Mouse (Mus musculus) liver, embryonic 16.5 days (tissue): Measurements from ENCODE around the gene Ube2i. TPM values are rescaled to one million over a fixed set of nuclear protein-coding genes. Genes with fewer than 3 reads are reported as not detected.
"Not testable (repeated sequence)": the region's sequence is repeated elsewhere in the genome, so short reads cannot be mapped to it uniquely, and the experiment has no call there.

ENCODE experiments used
- ATAC-seq: fragments of 200-750 bp; cut with Nextera tagmentation; 2 replicates; pipeline ENCODE4 v1.8.0; 2017; ENCODE audit warnings: low read depth, mild to moderate bottlenecking, moderate number of reproducible peaks, moderate library complexity
- H3K27ac ChIP-seq: fragments of 300-500 bp; sonication (generic); 2 replicates; pipeline ENCODE4 v1.5.1; 2014; ENCODE audit warnings: mild to moderate bottlenecking, low read length
- H3K27me3 ChIP-seq: fragments of 300-500 bp; sonication (generic); 2 replicates; pipeline ENCODE4 v1.6.1; 2014; ENCODE audit warnings: low read depth, low read length, mixed read lengths; ENCODE audit not compliant: control insufficient read depth, insufficient read depth
- H3K36me3 ChIP-seq: fragments of 300-500 bp; sonication (generic); 2 replicates; pipeline ENCODE4 v1.6.1; 2014; ENCODE audit warnings: mild to moderate bottlenecking; ENCODE audit not compliant: control insufficient read depth, insufficient read depth
- H3K4me1 ChIP-seq: fragments of 300-500 bp; sonication (generic); 2 replicates; pipeline ENCODE4 v1.6.1; 2014; ENCODE audit warnings: low read depth, low read length, mixed read lengths; ENCODE audit not compliant: control insufficient read depth
- H3K4me2 ChIP-seq: fragments of 300-500 bp; sonication (generic); 2 replicates; pipeline ENCODE4 v1.6.1; 2014; ENCODE audit warnings: low read depth, low read length, mixed read lengths
- H3K4me3 ChIP-seq: fragments of 300-500 bp; sonication (generic); 2 replicates; pipeline ENCODE4 v1.5.1; 2014; ENCODE audit warnings: low read depth, mild to moderate bottlenecking, low read length
- H3K9ac ChIP-seq: fragments of 300-500 bp; sonication (generic); 2 replicates; pipeline ENCODE4 v1.6.1; 2014; ENCODE audit warnings: low read depth, low read length
- H3K9me3 ChIP-seq: fragments of 300-500 bp; sonication (generic); replicated peaks from 2 replicates; pipeline ENCODE4 v1.6.1; 2016; ENCODE audit warnings: low read length; ENCODE audit not compliant: control insufficient read depth
- WGBS: fragments of 180-500 bp; shearing (Covaris S2); extraction: QIAGEN DNeasy Blood & Tissue Kit; methylation state at CpG from one replicate; pipeline ENCODE4 v1.1.7; 2014; ENCODE audit not compliant: insufficient replicate concordance; 5-methylcytosine and 5-hydroxymethylcytosine counted together
- polyA plus RNA-seq: library from polyadenylated mRNA; unstranded; fragments of >200 nt; fragmentation: Nextera tagmentation; extraction: Ambion mirVana; gene quantifications from 2 replicates; pipeline ENCODE4 v1.2.1, GENCODE M21; 2015

The Ube2i gene
- polyA plus RNA-seq, 1 experiment from 2014 or later = 205 TPM

DNA sequence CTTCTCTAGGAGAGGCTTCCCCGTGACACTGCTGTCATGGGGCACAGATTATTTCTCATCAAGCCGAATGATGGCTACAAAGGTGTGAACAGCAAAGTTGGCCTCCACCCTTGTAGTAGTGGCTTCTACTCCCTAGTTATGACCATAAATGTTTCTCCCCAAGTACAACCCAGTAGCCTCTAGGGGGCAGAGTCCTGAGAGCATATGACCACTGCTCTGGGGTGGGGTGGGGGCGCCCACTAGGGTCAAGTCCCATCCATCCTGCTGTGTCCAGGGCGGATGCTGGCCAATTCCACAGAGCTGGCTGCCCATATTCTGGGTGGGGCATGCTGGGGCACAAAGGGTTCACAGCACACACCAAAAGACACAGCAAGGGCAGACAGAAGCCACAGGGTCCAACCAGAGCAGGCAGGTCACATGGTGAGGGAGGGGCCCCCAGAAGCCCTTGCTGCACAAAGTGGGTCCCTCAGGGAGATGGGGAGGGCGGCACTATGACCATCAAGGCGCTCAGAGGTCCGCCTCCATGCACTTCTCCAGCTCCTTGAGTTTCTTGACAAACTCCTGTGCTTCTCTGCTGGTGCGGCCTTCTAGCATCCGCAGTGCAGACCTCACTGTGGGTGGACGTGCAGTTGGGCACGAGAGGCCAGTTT is 31.2 kb downstream of the Ube2i start:
- no peak overlapping the region for H3K9ac ChIP-seq
- no peak for ATAC-seq
- no peaks in the 10 kb centered on the region; the same call in 1 of the 2 replicates for H3K27me3 ChIP-seq
- 74% methylated on average over 11 of the region's 11 CpGs for WGBS
- H3K4me3 ChIP-seq = no peak overlapping the region
- peaks cover 5% of the 10 kb centered on the region; the same call in 1 of the 2 replicates for H3K36me3 ChIP-seq
- H3K4me1 ChIP-seq = peaks cover 15% of the 10 kb centered on the region
- no peaks in the 10 kb centered on the region for H3K9me3 ChIP-seq
- H3K27ac ChIP-seq = no peak overlapping the region
- no peak overlapping the region for H3K4me2 ChIP-seq

DNA sequence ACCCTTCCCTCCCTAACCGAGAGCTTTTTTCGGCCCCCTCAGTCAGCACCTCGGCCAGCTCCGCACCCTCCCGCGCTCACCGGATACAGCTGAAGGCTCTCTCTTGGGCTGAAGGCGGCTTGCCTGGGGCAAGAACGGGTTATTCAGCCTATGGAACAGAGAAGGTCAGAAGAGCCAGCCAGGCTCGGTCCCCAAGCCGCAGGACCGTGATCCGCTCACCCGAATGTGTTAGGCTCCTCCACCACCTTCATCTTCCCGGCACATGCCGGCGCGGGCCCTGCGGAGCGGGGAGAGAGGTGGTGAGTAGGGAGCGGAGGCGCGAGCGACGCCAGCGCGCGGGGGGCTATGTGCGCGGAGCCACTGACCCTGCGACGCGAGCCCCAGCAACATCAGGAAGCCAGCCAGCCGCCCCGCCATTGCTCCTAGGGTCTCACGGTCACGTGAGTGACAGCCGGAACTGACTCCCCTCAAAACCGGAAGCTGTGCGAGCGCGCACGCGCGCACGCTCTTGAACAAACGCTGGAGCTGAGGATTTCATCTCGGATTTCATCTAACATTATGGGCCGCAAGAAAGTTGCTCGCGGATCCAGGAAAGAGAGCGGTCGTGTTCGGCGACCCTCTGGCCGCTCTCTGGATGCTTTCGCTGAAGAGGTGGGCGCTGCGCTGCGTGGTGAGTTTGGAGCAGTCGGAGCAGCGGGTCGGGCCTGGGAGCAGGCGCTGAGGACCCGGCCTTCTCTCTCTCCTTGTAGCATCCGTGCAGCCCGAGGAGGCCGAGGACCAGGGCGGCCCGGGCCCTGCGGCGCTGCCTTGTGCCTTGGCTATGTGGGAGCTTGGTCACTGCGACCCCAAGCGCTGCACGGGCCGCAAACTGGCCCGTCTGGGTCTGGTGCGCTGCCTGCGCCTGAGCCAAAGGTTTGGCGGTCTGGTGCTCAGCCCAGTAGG is 34.5 kb downstream of the Ube2i start, which contains the start of the genes Gnptg and Tsr3:
Gene Gnptg (minus strand): TSS at position 430 of the 942 bp plus-strand sequence.
Gene Tsr3 (plus strand): TSS at position 476 of the 942 bp plus-strand sequence.
- peak; percentile 84 for ATAC-seq
- H3K4me1 ChIP-seq = peaks cover 15% of the 10 kb centered on the region
- H3K27me3 ChIP-seq = no peaks in the 10 kb centered on the region
- WGBS = under 1% methylated on average over 75 of the region's 80 CpGs
- peak within 1 kb of the TSS; percentile 87 for H3K9ac ChIP-seq
- H3K9me3 ChIP-seq = no peaks in the 10 kb centered on the region
- H3K27ac ChIP-seq = peak within 1 kb of the TSS; percentile 61
- peaks cover 11% of the 10 kb centered on the region for H3K36me3 ChIP-seq
- H3K4me2 ChIP-seq = peak within 1 kb of the TSS; percentile 76
- peak within 1 kb of the TSS; percentile 79 for H3K4me3 ChIP-seq

DNA sequence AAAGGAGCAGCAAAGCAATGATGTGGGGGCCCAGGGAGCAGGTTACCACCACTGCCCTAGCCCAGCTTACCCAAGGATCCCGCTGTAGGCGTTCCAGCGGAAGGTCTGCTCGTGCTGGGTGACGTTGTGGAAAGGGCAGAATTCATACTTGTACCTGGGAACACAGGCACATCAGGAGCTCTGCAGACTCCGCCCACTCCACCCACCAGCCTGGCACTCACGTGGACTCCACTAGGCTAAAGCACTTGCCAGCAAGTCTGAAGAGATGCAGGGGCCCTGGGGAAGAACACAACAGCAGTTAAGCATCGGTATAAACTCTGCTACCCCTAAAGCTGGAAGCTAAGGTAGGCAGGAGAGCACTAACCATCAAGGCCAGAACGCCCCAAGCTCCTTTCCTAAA is 38.8 kb downstream of the Ube2i start:
- Histone ChIP-seq H3K4me2 (no peak overlapping the region), H3K9ac (no peak overlapping the region), H3K27ac (no peak overlapping the region), H3K4me1 (peaks cover 6% of the 10 kb centered on the region; the same call in 1 of the 2 replicates), H3K4me3 (no peak overlapping the region), H3K9me3 (no peaks in the 10 kb centered on the region), H3K27me3 (no peaks in the 10 kb centered on the region), H3K36me3 (peaks cover 22% of the 10 kb centered on the region)
- no peak for ATAC-seq
- WGBS = 79% methylated on average over 9 of the region's 9 CpGs

DNA sequence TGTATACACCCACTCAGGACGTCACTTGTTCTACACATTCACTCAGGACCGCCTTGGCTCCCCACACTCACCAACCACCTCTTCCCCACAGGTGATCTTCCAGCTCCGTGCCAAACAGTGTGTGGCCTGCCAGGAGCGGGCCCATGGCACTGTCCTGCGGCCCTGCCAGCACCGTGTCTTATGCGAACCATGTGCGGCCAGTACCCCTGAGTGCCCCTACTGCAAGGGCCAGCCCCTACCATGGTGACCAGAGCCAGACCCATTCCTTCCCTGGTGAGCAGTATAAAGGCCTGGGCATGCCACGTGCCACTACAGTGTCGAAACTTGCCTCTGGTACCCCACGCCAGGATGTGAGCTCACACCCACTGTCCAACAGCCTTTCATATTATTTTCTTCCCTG is 42.8 kb downstream of the Ube2i start:
- WGBS = 82% methylated on average over 4 of the region's 11 CpGs
- H3K4me2 ChIP-seq, H3K9me3 ChIP-seq, H3K9ac ChIP-seq, H3K27ac ChIP-seq, H3K4me3 ChIP-seq, H3K27me3 ChIP-seq, ATAC-seq: not testable (repeated sequence)
- Histone ChIP-seq H3K36me3 (peaks cover 34% of the 10 kb centered on the region), H3K4me1 (peaks cover 16% of the 10 kb centered on the region)

DNA sequence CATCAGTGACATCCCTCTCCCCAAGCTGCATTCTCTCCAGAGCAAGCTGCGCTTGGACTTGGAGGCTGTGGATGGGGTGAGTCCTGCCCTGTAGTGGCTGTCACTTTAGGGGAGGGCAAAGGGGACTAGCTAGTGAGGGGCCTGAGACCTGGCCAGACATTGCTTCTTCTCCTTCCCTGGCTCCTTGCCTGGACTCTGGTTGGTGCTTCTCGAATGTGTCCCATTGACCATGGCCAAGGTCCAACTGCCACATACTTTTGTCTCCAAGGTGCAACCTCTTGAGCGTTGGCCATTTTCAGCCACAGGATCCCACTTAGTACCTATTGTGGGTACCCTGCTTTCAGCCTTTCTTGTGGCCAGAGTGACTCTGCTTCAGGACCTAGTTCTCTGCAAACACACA is 43.7 kb downstream of the Ube2i start:
- 85% methylated on average over 3 of the region's 3 CpGs for WGBS
- Histone ChIP-seq H3K9ac (no peak overlapping the region), H3K27me3 (no peaks in the 10 kb centered on the region), H3K4me2 (no peak overlapping the region), H3K27ac (no peak overlapping the region), H3K36me3 (peaks cover 32% of the 10 kb centered on the region), H3K4me1 (peaks cover 25% of the 10 kb centered on the region), H3K9me3 (no peaks in the 10 kb centered on the region), H3K4me3 (no peak overlapping the region)
- ATAC-seq = no peak

DNA sequence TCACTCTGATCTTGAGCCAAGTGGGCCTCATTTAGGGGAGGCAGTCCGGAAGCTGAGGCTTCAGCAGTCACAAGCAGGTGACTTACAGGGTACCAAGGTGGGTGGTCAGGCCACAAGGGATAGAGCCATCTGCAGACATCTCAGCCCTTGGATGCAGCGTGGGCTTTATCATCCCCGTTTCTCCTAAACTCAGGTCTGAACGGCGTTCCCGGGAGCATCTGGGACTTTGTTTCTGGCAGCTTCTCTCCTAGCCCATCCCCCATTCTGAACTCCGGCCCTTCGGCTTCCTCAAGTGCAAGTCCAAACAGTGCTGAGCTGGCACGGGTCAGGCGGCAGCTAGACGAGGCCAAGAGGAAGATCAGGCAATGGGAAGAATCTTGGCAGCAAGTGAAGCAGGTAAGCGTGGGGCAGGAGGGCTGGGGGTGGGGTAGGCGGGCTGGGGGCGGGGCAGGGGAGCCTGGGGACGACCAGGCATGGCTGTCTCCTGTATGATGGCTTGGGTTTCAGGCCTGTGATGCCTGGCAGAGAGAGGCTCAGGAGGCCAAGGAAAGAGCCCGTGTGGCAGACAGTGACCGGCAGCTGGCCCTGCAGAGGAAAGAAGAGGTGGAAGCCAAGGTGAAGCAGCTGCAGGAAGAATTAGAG is 44.3 kb downstream of the Ube2i start:
- ATAC-seq, H3K4me3 ChIP-seq, H3K9ac ChIP-seq, H3K27me3 ChIP-seq, H3K4me2 ChIP-seq, H3K9me3 ChIP-seq, H3K27ac ChIP-seq: not testable (repeated sequence)
- 78% methylated on average over 13 of the region's 17 CpGs for WGBS
- Histone ChIP-seq H3K36me3 (peaks cover 28% of the 10 kb centered on the region), H3K4me1 (peaks cover 31% of the 10 kb centered on the region)

DNA sequence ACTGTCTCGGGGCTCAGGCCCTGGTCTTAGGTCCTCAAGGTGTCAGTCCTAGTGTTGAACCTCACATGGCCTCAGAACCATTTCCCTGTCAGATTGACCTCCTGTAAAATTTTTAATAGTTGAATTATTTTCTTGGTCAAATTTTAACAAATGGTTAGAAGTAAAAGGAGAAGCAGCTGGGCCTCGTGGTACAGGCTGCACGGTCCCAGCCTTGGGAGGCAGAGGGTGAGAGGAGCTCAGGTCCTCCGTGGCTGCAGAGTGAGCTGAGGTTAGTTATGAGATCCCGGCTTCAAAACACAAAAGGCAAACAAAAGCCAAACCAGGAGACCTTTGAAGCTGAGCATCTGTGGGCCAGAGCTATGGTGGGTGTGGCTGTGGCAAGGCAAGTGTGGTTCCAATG is 46.4 kb downstream of the Ube2i start:
- 0 out of 2 replicates have a peak overlapping the region, but pooled peaks have one; percentile 9 for H3K27ac ChIP-seq
- no peaks in the 10 kb centered on the region for H3K9me3 ChIP-seq
- peaks cover 52% of the 10 kb centered on the region for H3K4me1 ChIP-seq
- H3K36me3 ChIP-seq = peaks cover 21% of the 10 kb centered on the region
- H3K27me3 ChIP-seq = no peaks in the 10 kb centered on the region
- ATAC-seq = no peak
- no peak overlapping the region for H3K4me2 ChIP-seq
- H3K9ac ChIP-seq = no peak overlapping the region
- H3K4me3 ChIP-seq = no peak overlapping the region
- 75% methylated on average over 5 of the region's 5 CpGs for WGBS

DNA sequence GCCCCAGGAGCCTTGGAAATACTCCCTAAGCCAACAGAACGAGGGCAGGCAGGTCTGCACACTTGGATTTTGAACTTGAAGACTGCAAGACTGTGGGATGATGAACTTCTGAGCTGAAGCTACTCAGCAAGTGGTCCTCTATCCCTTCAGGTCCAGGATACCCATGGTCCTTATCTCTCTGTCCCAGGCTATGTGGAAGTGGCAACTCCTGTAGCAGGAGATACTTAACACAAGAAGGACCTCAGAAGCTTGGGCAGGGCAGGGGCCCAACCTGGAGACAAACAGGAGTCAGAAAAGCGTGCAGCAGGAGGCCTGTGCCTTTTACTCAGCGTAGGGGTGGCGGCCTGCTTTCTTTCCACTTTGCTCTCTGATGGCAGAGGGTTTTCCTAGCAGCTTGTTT is 48.8 kb downstream of the Ube2i start:
- H3K27ac ChIP-seq = peak overlapping the region; percentile 85
- no peaks in the 10 kb centered on the region for H3K27me3 ChIP-seq
- peak overlapping the region; percentile 47 for H3K4me3 ChIP-seq
- H3K9ac ChIP-seq = peak overlapping the region; percentile 81
- 26% methylated on average over 4 of the region's 4 CpGs for WGBS
- peak overlapping the region; percentile 76 for H3K4me2 ChIP-seq
- no peaks in the 10 kb centered on the region for H3K9me3 ChIP-seq
- peak; percentile 68 for ATAC-seq
- H3K36me3 ChIP-seq = peaks cover 12% of the 10 kb centered on the region
- H3K4me1 ChIP-seq = peaks cover 65% of the 10 kb centered on the region
